Mouse (Mus musculus) adrenal gland, postnatal 4 days (tissue): ENCODE measurements around the gene Olfr133. TPM values are rescaled to one million over a fixed set of nuclear protein-coding genes. Genes with fewer than 3 reads are reported as not detected.
"Not testable (repeated sequence)": the region's sequence is repeated elsewhere in the genome, so short reads cannot be mapped to it uniquely, and the experiment has no call there.

Experiments used
- DNase-seq, 2 experiments: peaks; one replicate each; pipeline ENCODE4 v3.0.0; 2021 to 2022; ENCODE audit warnings: low spot score in 2 of 2, mixed read lengths in 2 of 2
- long read RNA-seq, 2 experiments: library from polyadenylated mRNA; stranded (forward); transcript quantifications; one replicate each; pipeline ENCODE4 v2.0.0; 2021
- total RNA-seq, 2 experiments: library from RNA; stranded (reverse); gene quantifications; 2 replicates each; pipeline ENCODE4 v1.2.3; 2021

Gene Olfr133
- total RNA-seq, result not detected
- long read RNA-seq, experiment 1, result 0 reads
- long read RNA-seq, experiment 2, result 0 reads

GRCm38 (mm10) chr17:38144981-38145380 is at the start of gene Olfr133:
Olfr133 (plus strand) TSS chr17:38145281.
- no peak for DNase-seq

DNA sequence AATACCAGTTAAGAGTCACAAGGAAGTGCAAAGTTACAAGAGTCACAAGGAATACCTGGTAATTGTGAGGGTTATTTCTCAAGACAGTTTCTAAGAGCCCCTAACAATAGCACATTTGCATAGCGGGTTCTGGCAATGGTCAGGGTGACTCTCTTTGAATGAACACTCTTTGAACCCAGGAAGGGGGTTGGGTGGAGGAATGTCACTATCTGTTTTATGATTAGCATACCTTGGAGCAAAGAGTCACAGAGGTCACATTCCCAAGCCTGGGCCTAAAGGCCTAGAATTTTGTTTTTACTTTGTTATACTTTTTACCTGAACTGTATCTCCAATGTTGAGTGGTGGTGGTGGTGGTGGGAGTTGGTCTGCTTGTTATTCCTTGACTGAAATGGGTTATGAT is 20.9 kb upstream of the Olfr133 start:
- DNase-seq, result not testable (repeated sequence)

DNA sequence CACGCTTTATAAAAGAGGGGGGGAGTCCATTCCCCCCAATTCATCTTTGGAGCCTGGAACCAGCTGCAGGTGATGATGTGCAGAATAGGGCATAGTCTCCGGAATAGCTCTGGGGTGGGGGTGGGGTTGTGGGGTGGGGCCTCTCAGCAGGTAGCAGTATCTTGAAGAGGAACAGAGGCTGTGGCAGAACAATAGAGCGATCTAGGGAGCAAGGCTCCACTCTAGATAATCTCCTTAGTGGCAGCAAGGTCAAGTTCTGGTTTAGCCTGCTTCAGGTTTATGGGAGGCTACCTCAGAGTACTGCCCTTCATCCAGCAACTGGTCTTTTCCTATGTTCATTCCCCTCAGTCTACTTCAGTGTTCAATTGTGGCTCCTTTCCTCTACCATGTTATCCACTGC is 19.7 kb upstream of the Olfr133 start:
- not testable (repeated sequence) for DNase-seq

DNA sequence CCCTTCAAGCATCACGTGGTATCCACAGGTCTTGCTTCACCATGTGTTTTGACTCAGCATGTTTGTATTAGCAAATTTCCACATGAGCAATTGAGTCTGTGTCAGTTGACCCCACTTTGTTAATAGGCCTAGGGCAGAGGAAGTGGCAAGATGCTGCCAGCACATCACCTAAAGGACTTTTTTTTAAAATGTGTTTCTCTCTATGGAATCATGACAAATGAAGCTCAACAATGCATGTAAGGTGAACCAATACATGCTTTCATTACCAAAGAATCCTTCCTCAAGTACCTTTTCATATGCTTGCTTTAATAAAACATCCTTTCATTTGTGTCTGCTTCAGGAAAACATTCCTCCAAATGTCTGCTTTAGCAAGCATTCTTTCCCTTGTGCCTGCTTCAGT is 10.7 kb upstream of the Olfr133 start, which contains the start of gene Olfr132:
Gene Olfr132 (minus strand): TSS at position 101 of the 400 bp plus-strand sequence.
- DNase-seq, result no peak

DNA sequence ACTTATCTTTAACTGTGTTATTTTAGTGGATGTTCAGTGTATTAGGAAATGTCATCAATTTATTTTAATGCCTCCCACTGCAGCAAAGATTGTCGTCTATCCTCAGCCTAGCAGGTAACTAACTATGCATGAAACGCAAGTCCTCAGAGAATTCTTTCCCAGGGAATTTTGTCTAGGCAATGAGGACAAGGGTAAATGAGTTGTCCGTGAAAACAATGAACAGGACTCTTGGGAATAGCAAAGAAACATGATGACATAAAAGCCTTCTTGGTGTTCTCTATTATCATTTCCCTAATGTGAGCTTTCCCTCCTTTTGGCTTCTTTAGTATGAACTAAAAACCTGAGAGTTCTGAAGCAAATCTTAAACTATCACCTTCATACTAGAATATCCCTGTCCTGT is 26.0 kb downstream of the Olfr133 start, which contains the start of gene Olfr134:
Gene Olfr134 (plus strand): TSS at position 301 of the 400 bp plus-strand sequence.
- DNase-seq, result no peak

Other genes starting within 250 kb of the Olfr133 start
- gene Olfr127, start 244.8 kb upstream of the Olfr133 start, total RNA-seq, result not detected
- not detected for gene Olfr128, start 224.7 kb upstream of the Olfr133 start, total RNA-seq
- gene Olfr761, start 192.2 kb upstream of the Olfr133 start, total RNA-seq, result not detected
- gene Olfr129, start 85.2 kb upstream of the Olfr133 start, total RNA-seq, result not detected
- gene Olfr130, start 81.4 kb upstream of the Olfr133 start, total RNA-seq, result not detected
- not detected for gene Olfr131, start 56.6 kb upstream of the Olfr133 start, total RNA-seq
- gene Olfr132, start 10.8 kb upstream of the Olfr133 start, total RNA-seq, result not detected
- gene Olfr134, start 26.1 kb downstream of the Olfr133 start, total RNA-seq, result not detected
- gene Olfr135, start 59.1 kb downstream of the Olfr133 start, total RNA-seq, result not detected
- gene Olfr138, start 115.8 kb downstream of the Olfr133 start, total RNA-seq, result not detected
- gene Olfr137, start 162.3 kb downstream of the Olfr133 start, total RNA-seq, result not detected
- not detected for gene Olfr136, start 184.6 kb downstream of the Olfr133 start, total RNA-seq